Mouse (Mus musculus) brain, embryonic 14.5 days (tissue): ENCODE measurements around the gene Asap3. TPM values are rescaled to one million over a fixed set of nuclear protein-coding genes. Genes with fewer than 3 reads are reported as not detected.
A peak's percentile ranks its signal among the peaks of the same experiment; 100 is the strongest.

Experiments used
- DNase-seq: peaks from one replicate; pipeline ENCODE4 v3.0.0-alpha.2; 2011; ENCODE audit warnings: low read depth
- CTCF ChIP-seq: fragments of 200-500 bp; IDR thresholded peaks from 2 replicates; pipeline ENCODE4 v1.5.1; 2012; ENCODE audit warnings: inconsistent platforms, mild to moderate bottlenecking, moderate library complexity, borderline replicate concordance; ENCODE audit not compliant: insufficient read depth, insufficient read length; ENCODE audit errors: extremely low read depth
- POLR2A ChIP-seq: fragments of 200-500 bp; IDR thresholded peaks from 2 replicates; pipeline ENCODE4 v1.6.1; 2012; ENCODE audit warnings: mild to moderate bottlenecking, inconsistent platforms, borderline replicate concordance; ENCODE audit not compliant: poor library complexity, insufficient read depth, insufficient read length, severe bottlenecking; ENCODE audit errors: extremely low read depth
- polyA plus RNA-seq: library from polyadenylated mRNA; depleted of rRNA; stranded (reverse); fragments of >200 nt; gene quantifications from 2 replicates; pipeline ENCODE4 v1.2.3, GENCODE M21; 2012

Asap3 gene
- polyA plus RNA-seq, 1 experiment = 6.2 TPM

GRCm38 (mm10) chr4:136174216-136175193, 31.7 kb upstream of the Asap3 start:
- TF ChIP-seq POLR2A = no peak
- TF ChIP-seq CTCF = no peak
- no peak for DNase-seq

DNA sequence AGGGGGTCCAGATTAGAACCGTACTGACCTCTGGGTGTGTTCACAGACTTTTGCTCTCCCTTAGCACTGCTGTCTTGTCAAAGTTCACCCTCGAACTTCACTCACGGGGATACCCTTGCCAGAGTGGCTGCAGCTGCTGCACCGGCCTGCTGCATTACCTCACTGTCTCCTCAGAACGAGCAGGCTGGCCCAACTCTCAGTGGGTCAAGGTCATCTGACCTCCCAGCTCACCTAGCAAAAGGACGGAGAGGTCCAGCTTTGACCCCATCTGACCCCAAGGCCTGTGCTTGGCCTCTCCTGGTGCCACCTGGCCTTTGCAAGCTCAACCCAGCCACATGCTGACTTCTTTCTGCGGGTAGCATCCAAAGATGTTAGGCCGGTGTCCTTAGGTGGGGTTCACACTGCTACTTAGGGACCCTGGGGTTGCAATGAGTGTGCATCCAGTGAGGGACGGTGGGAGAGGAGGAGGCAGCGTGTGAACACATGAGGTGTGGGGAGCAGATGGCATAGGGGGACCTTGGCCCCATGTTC, 30.1 kb upstream of the Asap3 start:
- TF ChIP-seq CTCF = no peak
- no peak for TF ChIP-seq POLR2A
- DNase-seq = no peak

DNA sequence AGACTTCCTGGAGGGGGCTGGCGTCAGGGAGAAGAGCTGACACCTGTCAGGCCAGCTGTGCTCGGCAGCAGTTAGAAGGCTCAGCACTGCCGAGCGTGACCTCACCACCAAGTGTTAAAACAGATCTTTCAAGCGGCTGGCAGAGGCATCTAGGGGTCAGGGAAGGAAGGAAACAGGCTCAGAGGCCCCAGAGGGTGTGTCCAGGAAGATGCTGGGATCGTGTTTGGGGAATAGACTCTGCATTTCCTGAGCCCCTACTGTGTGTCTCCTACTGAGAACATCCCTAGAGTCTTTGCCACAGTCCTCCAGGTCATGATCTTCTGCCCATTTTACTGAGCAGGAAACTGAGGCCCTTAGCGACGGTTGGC, 28.9 kb upstream of the Asap3 start:
- no peak for DNase-seq
- TF ChIP-seq CTCF (no peak), POLR2A (no peak)

DNA sequence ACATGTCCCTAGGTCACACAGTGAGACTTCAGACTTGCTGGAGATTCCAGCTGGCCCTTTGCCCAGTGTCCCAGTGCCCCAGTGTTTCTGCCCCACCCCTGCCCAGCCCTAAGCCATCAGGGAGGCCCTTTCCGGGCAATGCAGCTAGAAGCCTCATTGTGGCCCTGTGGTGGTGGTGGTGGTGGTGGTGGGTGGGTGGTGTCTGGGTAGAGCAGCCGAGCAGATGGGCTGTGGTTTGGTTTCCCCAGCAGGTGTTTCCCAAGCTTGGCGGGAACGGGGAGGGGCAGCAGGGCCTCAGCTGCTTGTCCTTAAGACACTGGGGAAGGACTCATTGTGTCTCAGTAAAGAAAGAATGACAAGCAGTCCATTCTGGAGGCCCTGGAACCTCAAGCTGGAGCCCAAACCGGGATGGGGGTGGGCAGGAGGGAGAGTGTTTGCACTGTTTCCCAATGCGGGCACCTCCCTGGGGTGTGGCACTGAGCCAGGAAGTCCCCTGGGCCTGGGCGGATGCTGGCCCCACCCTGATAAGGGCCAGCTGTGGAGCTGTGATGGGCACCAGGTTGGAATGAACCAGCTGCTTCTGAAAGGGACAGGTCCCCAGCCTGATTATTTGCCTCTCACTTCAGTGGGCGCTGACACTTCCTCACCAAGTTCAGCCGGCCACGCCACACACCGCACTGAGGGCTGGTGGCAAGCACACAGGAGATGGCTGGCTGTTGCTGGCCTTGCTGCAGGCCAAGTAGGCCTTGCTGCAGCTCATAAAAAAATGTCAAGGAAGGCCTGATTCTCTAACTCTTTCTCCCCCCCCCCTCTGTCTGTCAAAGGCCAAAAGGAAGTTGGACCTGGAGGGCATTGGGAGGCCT, 28.3 kb upstream of the Asap3 start:
- peak; percentile 81 for DNase-seq
- TF ChIP-seq CTCF = no peak
- TF ChIP-seq POLR2A = no peak

- no peak for DNase-seq
- TF ChIP-seq CTCF (no peak), POLR2A (no peak)
These were observed 27.7 kb upstream of the Asap3 start for GRCm38 (mm10) chr4:136178475-136178921.

- no peak for TF ChIP-seq POLR2A
- TF ChIP-seq CTCF = no peak
- no peak for DNase-seq
These were observed 26.7 kb upstream of the Asap3 start for GRCm38 (mm10) chr4:136179456-136179855.

GRCm38 (mm10) chr4:136179998-136180397, 26.2 kb upstream of the Asap3 start:
- DNase-seq = peak; percentile 79
- TF ChIP-seq POLR2A (no peak), CTCF (peak; percentile 83)

- DNase-seq = peak; percentile 83
- TF ChIP-seq POLR2A = no peak
- no peak for TF ChIP-seq CTCF
These were observed 25.5 kb upstream of the Asap3 start for GRCm38 (mm10) chr4:136180408-136181330.

- TF ChIP-seq CTCF (no peak), POLR2A (no peak)
- no peak for DNase-seq
These were observed 24.8 kb upstream of the Asap3 start for GRCm38 (mm10) chr4:136181367-136181766.

- no peak for DNase-seq
- TF ChIP-seq POLR2A (no peak), CTCF (no peak)
These were observed 20.8 kb upstream of the Asap3 start for GRCm38 (mm10) chr4:136185375-136185774.
